Mouse (Mus musculus) liver, embryonic 16.5 days (tissue): Measurements from ENCODE around the gene Naa15. TPM values are rescaled to one million over a fixed set of nuclear protein-coding genes. Genes with fewer than 3 reads are reported as not detected.

ENCODE experiments used
- ATAC-seq: fragments of 200-750 bp; cut with Nextera tagmentation; 2 replicates; pipeline ENCODE4 v1.8.0; 2017; ENCODE audit warnings: low read depth, mild to moderate bottlenecking, moderate number of reproducible peaks, moderate library complexity
- H3K27ac ChIP-seq: fragments of 300-500 bp; sonication (generic); 2 replicates; pipeline ENCODE4 v1.5.1; 2014; ENCODE audit warnings: mild to moderate bottlenecking, low read length
- H3K27me3 ChIP-seq: fragments of 300-500 bp; sonication (generic); 2 replicates; pipeline ENCODE4 v1.6.1; 2014; ENCODE audit warnings: low read depth, low read length, mixed read lengths; ENCODE audit not compliant: control insufficient read depth, insufficient read depth
- H3K36me3 ChIP-seq: fragments of 300-500 bp; sonication (generic); 2 replicates; pipeline ENCODE4 v1.6.1; 2014; ENCODE audit warnings: mild to moderate bottlenecking; ENCODE audit not compliant: control insufficient read depth, insufficient read depth
- H3K4me1 ChIP-seq: fragments of 300-500 bp; sonication (generic); 2 replicates; pipeline ENCODE4 v1.6.1; 2014; ENCODE audit warnings: low read depth, low read length, mixed read lengths; ENCODE audit not compliant: control insufficient read depth
- H3K4me2 ChIP-seq: fragments of 300-500 bp; sonication (generic); 2 replicates; pipeline ENCODE4 v1.6.1; 2014; ENCODE audit warnings: low read depth, low read length, mixed read lengths
- H3K4me3 ChIP-seq: fragments of 300-500 bp; sonication (generic); 2 replicates; pipeline ENCODE4 v1.5.1; 2014; ENCODE audit warnings: low read depth, mild to moderate bottlenecking, low read length
- H3K9ac ChIP-seq: fragments of 300-500 bp; sonication (generic); 2 replicates; pipeline ENCODE4 v1.6.1; 2014; ENCODE audit warnings: low read depth, low read length
- H3K9me3 ChIP-seq: fragments of 300-500 bp; sonication (generic); replicated peaks from 2 replicates; pipeline ENCODE4 v1.6.1; 2016; ENCODE audit warnings: low read length; ENCODE audit not compliant: control insufficient read depth
- WGBS: fragments of 180-500 bp; shearing (Covaris S2); extraction: QIAGEN DNeasy Blood & Tissue Kit; methylation state at CpG from one replicate; pipeline ENCODE4 v1.1.7; 2014; ENCODE audit not compliant: insufficient replicate concordance; 5-methylcytosine and 5-hydroxymethylcytosine counted together
- polyA plus RNA-seq: library from polyadenylated mRNA; unstranded; fragments of >200 nt; fragmentation: Nextera tagmentation; extraction: Ambion mirVana; gene quantifications from 2 replicates; pipeline ENCODE4 v1.2.1, GENCODE M21; 2015

Naa15 gene
- polyA plus RNA-seq, 1 experiment from 2014 or later, result 16.3 TPM

- 80% methylated on average over 3 of the region's 3 CpGs for WGBS
- Histone ChIP-seq H3K9me3 (no peaks in the 10 kb centered on the region), H3K27me3 (no peaks in the 10 kb centered on the region), H3K36me3 (peaks cover 6% of the 10 kb centered on the region; the same call in 1 of the 2 replicates), H3K27ac (no peak overlapping the region), H3K4me3 (no peak overlapping the region), H3K4me1 (no peaks in the 10 kb centered on the region), H3K9ac (no peak overlapping the region), H3K4me2 (no peak overlapping the region)
- ATAC-seq, result no peak
Observed at GRCm38 (mm10) chr3:51434871-51435595, 20.1 kb downstream of the Naa15 start.

DNA sequence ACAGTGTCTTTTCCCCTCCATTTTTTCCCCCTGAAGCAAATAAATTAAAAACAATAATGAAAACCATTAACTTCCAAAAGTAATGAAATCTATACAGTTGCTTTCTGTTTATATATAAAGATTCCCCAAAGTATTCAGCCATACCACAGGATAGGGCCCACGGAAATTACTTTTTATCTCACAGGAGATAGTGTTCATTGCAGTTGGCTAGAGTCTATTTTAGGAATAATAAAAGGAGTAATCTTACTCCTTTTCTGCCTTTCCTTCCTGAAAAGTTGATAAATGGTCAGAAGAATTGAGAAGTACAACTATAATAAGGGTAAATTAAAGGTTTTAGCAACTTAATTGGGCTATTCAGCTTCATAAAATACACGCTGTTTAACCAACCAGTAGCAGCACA, 53.6 kb downstream of the Naa15 start:
- WGBS, result 67% methylated on average over 2 of the region's 2 CpGs
- Histone ChIP-seq H3K27me3 (no peaks in the 10 kb centered on the region), H3K36me3 (peaks cover 39% of the 10 kb centered on the region), H3K4me3 (no peak overlapping the region), H3K27ac (no peak overlapping the region), H3K9me3 (no peaks in the 10 kb centered on the region), H3K9ac (no peak overlapping the region), H3K4me2 (no peak overlapping the region), H3K4me1 (no peaks in the 10 kb centered on the region)
- ATAC-seq, result no peak

GRCm38 (mm10) chr3:51475706-51476105, 60.8 kb downstream of the Naa15 start:
- Histone ChIP-seq H3K9me3 (no peaks in the 10 kb centered on the region), H3K9ac (no peak overlapping the region), H3K27me3 (no peaks in the 10 kb centered on the region), H3K36me3 (peaks cover 15% of the 10 kb centered on the region), H3K27ac (no peak overlapping the region), H3K4me2 (no peak overlapping the region), H3K4me1 (no peaks in the 10 kb centered on the region), H3K4me3 (no peak overlapping the region)
- 68% methylated on average over 4 of the region's 4 CpGs for WGBS
- no peak for ATAC-seq

- Histone ChIP-seq H3K4me3 (no peak overlapping the region), H3K27ac (no peak overlapping the region), H3K4me2 (no peak overlapping the region), H3K36me3 (no peaks in the 10 kb centered on the region; the same call in 1 of the 2 replicates), H3K27me3 (no peaks in the 10 kb centered on the region), H3K9me3 (no peaks in the 10 kb centered on the region), H3K9ac (no peak overlapping the region), H3K4me1 (peaks cover 11% of the 10 kb centered on the region)
- 40% methylated on average over 2 of the region's 2 CpGs for WGBS
- no peak for ATAC-seq
Observed at GRCm38 (mm10) chr3:51479893-51480292, 64.9 kb downstream of the Naa15 start.

GRCm38 (mm10) chr3:51481059-51481458, 66.1 kb downstream of the Naa15 start:
- H3K36me3 ChIP-seq, result no peaks in the 10 kb centered on the region
- no peak overlapping the region for H3K27ac ChIP-seq
- H3K9me3 ChIP-seq, result no peaks in the 10 kb centered on the region
- H3K4me2 ChIP-seq, result no peak overlapping the region
- peaks cover 12% of the 10 kb centered on the region for H3K4me1 ChIP-seq
- no peak overlapping the region for H3K4me3 ChIP-seq
- H3K9ac ChIP-seq, result no peak overlapping the region
- no peak for ATAC-seq
- no peaks in the 10 kb centered on the region for H3K27me3 ChIP-seq

GRCm38 (mm10) chr3:51481881-51482280, 66.9 kb downstream of the Naa15 start:
- Histone ChIP-seq H3K9ac (no peak overlapping the region), H3K4me3 (no peak overlapping the region), H3K27ac (no peak overlapping the region), H3K36me3 (no peaks in the 10 kb centered on the region), H3K4me2 (no peak overlapping the region), H3K9me3 (no peaks in the 10 kb centered on the region), H3K4me1 (peaks cover 12% of the 10 kb centered on the region), H3K27me3 (no peaks in the 10 kb centered on the region)
- 29% methylated on average over 3 of the region's 3 CpGs for WGBS
- ATAC-seq, result no peak

DNA sequence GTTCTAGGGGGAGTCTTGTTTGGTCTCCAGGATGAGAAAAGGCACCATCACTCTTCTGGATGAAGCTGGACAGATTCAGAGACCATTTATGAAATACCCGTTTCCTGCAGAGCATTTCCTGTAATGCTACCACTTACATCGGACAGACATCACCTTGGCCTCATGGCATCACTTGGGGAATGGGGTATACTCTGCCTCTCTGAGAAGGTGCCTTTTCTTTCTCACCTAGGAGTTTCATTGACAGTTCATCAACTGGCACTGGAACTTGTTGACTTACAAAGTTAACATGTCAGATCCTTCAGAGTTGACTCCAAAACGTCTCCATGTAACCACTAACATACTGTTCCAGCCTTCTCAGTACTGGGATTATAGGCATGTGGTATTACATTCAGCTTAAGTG, 67.8 kb downstream of the Naa15 start:
- WGBS, result 38% methylated on average over 3 of the region's 3 CpGs
- no peak for ATAC-seq
- no peaks in the 10 kb centered on the region for H3K9me3 ChIP-seq
- H3K27ac ChIP-seq, result no peak overlapping the region
- H3K4me3 ChIP-seq, result peak overlapping the region; percentile 83; the same call in 1 of the 2 replicates
- H3K4me1 ChIP-seq, result peaks cover 12% of the 10 kb centered on the region
- no peaks in the 10 kb centered on the region for H3K27me3 ChIP-seq
- peak overlapping the region; percentile 93 for H3K4me2 ChIP-seq
- peak overlapping the region; percentile 77; the same call in 1 of the 2 replicates for H3K9ac ChIP-seq
- no peaks in the 10 kb centered on the region for H3K36me3 ChIP-seq

DNA sequence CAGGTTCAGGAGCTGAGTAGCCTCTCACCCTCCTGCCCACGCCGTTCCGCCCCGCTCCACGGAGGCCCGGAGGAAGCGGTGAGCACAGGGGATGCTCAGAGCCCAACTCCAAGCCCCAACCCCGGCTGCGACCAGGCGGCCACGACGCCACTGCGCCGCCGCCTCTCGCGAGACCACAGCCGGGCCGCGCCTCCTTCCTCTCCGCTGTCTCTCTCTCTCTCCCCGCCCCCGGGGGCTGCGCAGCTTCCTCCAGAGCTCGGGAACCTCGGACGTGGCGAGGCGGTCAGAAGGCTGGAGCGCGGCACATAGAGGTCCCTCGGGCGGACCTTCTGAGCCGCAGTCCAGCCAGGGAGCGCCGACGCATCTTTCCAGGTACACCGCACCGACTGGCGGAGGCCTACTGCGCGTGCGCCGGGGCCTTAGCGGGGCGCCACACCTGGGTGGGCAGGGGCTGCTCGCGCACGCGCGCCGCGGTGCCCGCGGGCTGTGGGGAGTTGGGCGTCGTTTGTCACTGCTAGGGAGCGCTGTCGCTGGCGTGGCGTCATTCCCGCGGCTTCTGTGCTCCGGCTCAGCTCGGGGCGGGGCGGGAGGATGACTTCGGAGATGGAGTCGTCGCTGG, 68.9 kb downstream of the Naa15 start, which contains the start of gene Rab33b:
Gene Rab33b, plus strand, starts transcription at position 180 of the 619 bp plus-strand sequence.
- ATAC-seq, result peak; percentile 94
- H3K4me3 ChIP-seq, result peak within 1 kb of the TSS; percentile 83
- H3K9me3 ChIP-seq, result no peaks in the 10 kb centered on the region
- H3K4me2 ChIP-seq, result peak within 1 kb of the TSS; percentile 93
- under 1% methylated on average over 70 of the region's 70 CpGs for WGBS
- H3K4me1 ChIP-seq, result peaks cover 12% of the 10 kb centered on the region
- H3K27me3 ChIP-seq, result no peaks in the 10 kb centered on the region
- H3K27ac ChIP-seq, result peak within 1 kb of the TSS; percentile 79
- H3K9ac ChIP-seq, result peak within 1 kb of the TSS; percentile 77
- no peaks in the 10 kb centered on the region for H3K36me3 ChIP-seq

DNA sequence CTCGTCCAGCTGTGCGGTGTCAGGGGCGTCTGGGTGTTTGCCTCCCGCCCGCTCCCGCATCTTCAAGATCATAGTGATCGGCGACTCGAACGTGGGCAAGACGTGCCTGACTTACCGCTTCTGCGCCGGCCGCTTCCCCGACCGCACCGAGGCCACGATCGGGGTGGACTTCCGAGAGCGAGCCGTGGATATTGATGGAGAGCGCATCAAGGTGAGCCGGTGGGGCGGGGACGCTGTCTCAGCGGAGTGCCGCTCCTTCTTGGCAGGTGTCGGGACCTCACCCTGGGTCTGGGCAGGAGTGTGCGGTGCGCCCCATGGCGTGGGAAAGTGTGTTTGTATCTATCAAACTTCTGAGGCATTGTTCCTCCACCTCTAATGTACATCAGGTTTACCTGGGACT, 69.4 kb downstream of the Naa15 start:
- 0 out of 2 replicates have a peak, but pooled peaks have one; percentile 1 for ATAC-seq
- peak overlapping the region; percentile 83 for H3K4me3 ChIP-seq
- H3K36me3 ChIP-seq, result no peaks in the 10 kb centered on the region
- peaks cover 12% of the 10 kb centered on the region for H3K4me1 ChIP-seq
- H3K4me2 ChIP-seq, result peak overlapping the region; percentile 93
- H3K27me3 ChIP-seq, result no peaks in the 10 kb centered on the region
- H3K9ac ChIP-seq, result peak overlapping the region; percentile 77
- 0% methylated on average over 33 of the region's 33 CpGs for WGBS
- peak overlapping the region; percentile 79 for H3K27ac ChIP-seq
- H3K9me3 ChIP-seq, result no peaks in the 10 kb centered on the region
